Mouse (Mus musculus): Measurements from ENCODE around the gene Cdr2l.

The Cdr2l gene

GRCm38 (mm10) chr11:115439906-115440595, 58.3 kb downstream of the Cdr2l start, which contains the start of gene Trim80:
TSS of gene Trim80 (plus strand) at chr11:115440545.
- in situ Hi-C loops (cut with MboI, MseI) = no loop called here

GRCm38 (mm10) chr11:115441417-115441816, 59.7 kb downstream of the Cdr2l start:
- in situ Hi-C loops (cut with MboI, MseI) = no loop called here

All from regulatory T cell (primary cell).